Mouse (Mus musculus): Measurements from ENCODE around the gene Csnk1d.

DNA sequence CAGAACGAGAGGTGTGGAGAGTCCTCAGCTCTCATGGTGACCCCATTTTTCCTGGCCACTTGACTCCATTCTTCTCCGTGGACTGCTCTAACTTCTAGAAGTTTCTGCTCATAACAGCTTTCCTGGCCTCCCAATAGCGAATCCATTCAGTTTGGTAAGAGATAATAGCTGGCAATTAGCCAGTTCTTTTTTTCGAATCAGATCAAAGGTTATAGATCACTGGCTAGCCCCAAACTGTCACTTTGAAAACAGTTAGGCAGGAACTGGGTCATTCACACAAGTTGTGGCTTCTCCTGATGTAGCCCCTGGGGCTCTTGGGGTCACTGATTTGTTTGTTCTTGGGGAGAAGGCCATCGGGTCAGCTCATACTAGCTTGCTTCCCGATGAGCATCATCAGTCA, 3.6 kb upstream of the Csnk1d start:
- TF ChIP-seq USF2 (conservative IDR thresholded peaks at IDR 0.05; ENCODE audit: low read depth, low read length), result no peak
- no peak for TF ChIP-seq ZKSCAN1 (IDR thresholded peaks at IDR 0.05; ENCODE audit: borderline replicate concordance, low read depth, low read length)
- no peak for TF ChIP-seq JUND (conservative IDR thresholded peaks at IDR 0.05; ENCODE audit: low read depth, low read length)
- TF ChIP-seq ZMIZ1 (IDR thresholded peaks at IDR 0.05; ENCODE audit: low read depth, low read length), result no peak
- no peak for TF ChIP-seq MAX (IDR thresholded peaks at IDR 0.05; ENCODE audit: low read length)
- TF ChIP-seq POLR2A (IDR thresholded peaks at IDR 0.05; ENCODE audit: low read depth, low read length), result no peak
- TF ChIP-seq MYC (IDR thresholded peaks at IDR 0.05; ENCODE audit: low read depth, low read length), result no peak
- TF ChIP-seq CTCF (conservative IDR thresholded peaks at IDR 0.05 in 1 of 2, IDR thresholded peaks at IDR 0.05 in 1 of 2; ENCODE audit: low read depth in 2 of 2, low read length in 2 of 2), result no peak
- TF ChIP-seq E2F4 (IDR thresholded peaks at IDR 0.05; ENCODE audit: insufficient replicate concordance, low read depth, low read length), result no peak
- no peak for TF ChIP-seq SMC3 (IDR thresholded peaks at IDR 0.05; ENCODE audit: low read depth, low read length)
- no peak for TF ChIP-seq POLR2AphosphoS2 (IDR thresholded peaks at IDR 0.05; ENCODE audit: low read depth, low read length)
- TF ChIP-seq ZC3H11A (IDR thresholded peaks at IDR 0.05; ENCODE audit: low read depth, low read length), result no peak
